Mouse (Mus musculus) forebrain, embryonic 13.5 days (tissue): ENCODE results near the gene Wwp2. TPM values are rescaled to one million over a fixed set of nuclear protein-coding genes. Genes with fewer than 3 reads are reported as not detected.

Experiments used
- ATAC-seq: fragments of 200-750 bp; cut with Nextera tagmentation; 2 replicates; pipeline ENCODE4 v1.8.0; 2017
- H3K27ac ChIP-seq: fragments of 300-500 bp; sonication (generic); 2 replicates; pipeline ENCODE4 v1.5.1; 2015; ENCODE audit warnings: inconsistent platforms, mild to moderate bottlenecking, moderate library complexity
- H3K27me3 ChIP-seq: fragments of 300-500 bp; sonication (generic); 2 replicates; pipeline ENCODE4 v1.6.1; 2015; ENCODE audit warnings: mild to moderate bottlenecking, inconsistent platforms
- H3K36me3 ChIP-seq: fragments of 300-500 bp; sonication (generic); 2 replicates; pipeline ENCODE4 v1.6.1; 2015; ENCODE audit warnings: mild to moderate bottlenecking, inconsistent platforms; ENCODE audit not compliant: poor library complexity, severe bottlenecking
- H3K4me1 ChIP-seq: fragments of 300-500 bp; sonication (generic); 2 replicates; pipeline ENCODE4 v1.6.1; 2015; ENCODE audit warnings: inconsistent platforms
- H3K4me2 ChIP-seq: fragments of 300-500 bp; sonication (generic); 2 replicates; pipeline ENCODE4 v1.6.1; 2015; ENCODE audit warnings: inconsistent platforms, mild to moderate bottlenecking, moderate library complexity
- H3K4me3 ChIP-seq: fragments of 300-500 bp; sonication (generic); 2 replicates; pipeline ENCODE4 v1.5.1; 2015; ENCODE audit warnings: mild to moderate bottlenecking, inconsistent platforms
- H3K9ac ChIP-seq: fragments of 300-500 bp; sonication (generic); 2 replicates; pipeline ENCODE4 v1.6.1; 2015; ENCODE audit warnings: mild to moderate bottlenecking, inconsistent platforms
- H3K9me3 ChIP-seq: fragments of 300-500 bp; sonication (generic); replicated peaks from 2 replicates; pipeline ENCODE4 v1.6.1; 2016; ENCODE audit warnings: inconsistent platforms
- WGBS: fragments of 180-500 bp; shearing (Covaris S2); methylation state at CpG from one replicate; pipeline ENCODE4 v1.1.7; 2015; 5-methylcytosine and 5-hydroxymethylcytosine counted together
- polyA plus RNA-seq: library from polyadenylated mRNA; unstranded; fragments of >200 nt; fragmentation: Nextera tagmentation; extraction: Ambion mirVana; gene quantifications from 2 replicates; pipeline ENCODE4 v1.2.1, GENCODE M21; 2015

The Wwp2 gene
- polyA plus RNA-seq, 1 experiment from 2014 or later: 40.8 TPM

GRCm38 (mm10) chr8:107437711-107438110 is 1.5 kb downstream of the Wwp2 start:
- no peak overlapping the region for H3K4me3 ChIP-seq
- no peak for ATAC-seq
- H3K4me1 ChIP-seq: peaks cover 16% of the 10 kb centered on the region
- H3K9ac ChIP-seq: no peak overlapping the region
- H3K4me2 ChIP-seq: no peak overlapping the region
- no peak overlapping the region for H3K27ac ChIP-seq
- 74% methylated on average over 2 of the region's 2 CpGs for WGBS
- H3K36me3 ChIP-seq: no peaks in the 10 kb centered on the region
- no peaks in the 10 kb centered on the region for H3K9me3 ChIP-seq
- H3K27me3 ChIP-seq: no peaks in the 10 kb centered on the region

GRCm38 (mm10) chr8:107439880-107440625 is 3.9 kb downstream of the Wwp2 start:
- no peak for ATAC-seq
- Histone ChIP-seq H3K36me3 (0 out of 2 replicates have a peak, but pooled peaks cover 3% of the 10 kb centered on the region), H3K4me1 (peaks cover 16% of the 10 kb centered on the region), H3K4me2 (no peak overlapping the region), H3K9ac (no peak overlapping the region), H3K27me3 (no peaks in the 10 kb centered on the region), H3K4me3 (no peak overlapping the region), H3K27ac (no peak overlapping the region), H3K9me3 (no peaks in the 10 kb centered on the region)
- 81% methylated on average over 3 of the region's 3 CpGs for WGBS

GRCm38 (mm10) chr8:107444626-107445025 is 8.5 kb downstream of the Wwp2 start:
- Histone ChIP-seq H3K27me3 (no peaks in the 10 kb centered on the region), H3K27ac (no peak overlapping the region), H3K4me3 (no peak overlapping the region), H3K9me3 (no peaks in the 10 kb centered on the region), H3K36me3 (0 out of 2 replicates have a peak, but pooled peaks cover 3% of the 10 kb centered on the region), H3K4me1 (0 out of 2 replicates have a peak, but pooled peaks cover 11% of the 10 kb centered on the region), H3K9ac (no peak overlapping the region), H3K4me2 (no peak overlapping the region)
- ATAC-seq: no peak
- WGBS: 78% methylated on average over 3 of the region's 3 CpGs

GRCm38 (mm10) chr8:107447713-107448112 is 11.5 kb downstream of the Wwp2 start:
- Histone ChIP-seq H3K4me2 (no peak overlapping the region), H3K9ac (no peak overlapping the region), H3K27me3 (no peaks in the 10 kb centered on the region), H3K9me3 (no peaks in the 10 kb centered on the region), H3K4me3 (no peak overlapping the region), H3K36me3 (0 out of 2 replicates have a peak, but pooled peaks cover 6% of the 10 kb centered on the region), H3K4me1 (0 out of 2 replicates have a peak, but pooled peaks cover 11% of the 10 kb centered on the region), H3K27ac (no peak overlapping the region; the same call in 1 of the 2 replicates)
- no peak for ATAC-seq

GRCm38 (mm10) chr8:107448382-107448889 is 12.3 kb downstream of the Wwp2 start:
- H3K27me3 ChIP-seq: no peaks in the 10 kb centered on the region
- H3K9ac ChIP-seq: no peak overlapping the region
- H3K4me2 ChIP-seq: no peak overlapping the region
- H3K4me3 ChIP-seq: no peak overlapping the region
- 0 out of 2 replicates have a peak, but pooled peaks cover 11% of the 10 kb centered on the region for H3K4me1 ChIP-seq
- no peak for ATAC-seq
- H3K9me3 ChIP-seq: no peaks in the 10 kb centered on the region
- H3K27ac ChIP-seq: no peak overlapping the region
- peaks cover 8% of the 10 kb centered on the region for H3K36me3 ChIP-seq
- 62% methylated on average over 4 of the region's 4 CpGs for WGBS

- no peak for ATAC-seq
- Histone ChIP-seq H3K9ac (no peak overlapping the region), H3K27me3 (no peaks in the 10 kb centered on the region), H3K4me2 (no peak overlapping the region), H3K27ac (no peak overlapping the region), H3K9me3 (no peaks in the 10 kb centered on the region), H3K4me1 (0 out of 2 replicates have a peak, but pooled peaks cover 11% of the 10 kb centered on the region), H3K36me3 (peaks cover 11% of the 10 kb centered on the region), H3K4me3 (no peak overlapping the region)
- WGBS: 34% methylated on average over 8 of the region's 8 CpGs
These were observed 13.0 kb downstream of the Wwp2 start for GRCm38 (mm10) chr8:107449130-107449529.

- Histone ChIP-seq H3K4me1 (0 out of 2 replicates have a peak, but pooled peaks cover 11% of the 10 kb centered on the region), H3K9me3 (no peaks in the 10 kb centered on the region), H3K36me3 (peaks cover 11% of the 10 kb centered on the region), H3K27me3 (no peaks in the 10 kb centered on the region), H3K4me3 (no peak overlapping the region), H3K9ac (no peak overlapping the region), H3K27ac (no peak overlapping the region), H3K4me2 (no peak overlapping the region)
- 80% methylated on average over 6 of the region's 6 CpGs for WGBS
- no peak for ATAC-seq
These were observed 13.5 kb downstream of the Wwp2 start for GRCm38 (mm10) chr8:107449655-107450054.

GRCm38 (mm10) chr8:107451414-107452066 is 15.4 kb downstream of the Wwp2 start:
- no peak overlapping the region for H3K9ac ChIP-seq
- 0 out of 2 replicates have a peak, but pooled peaks cover 11% of the 10 kb centered on the region for H3K4me1 ChIP-seq
- H3K9me3 ChIP-seq: no peaks in the 10 kb centered on the region
- no peak overlapping the region for H3K27ac ChIP-seq
- no peak for ATAC-seq
- 89% methylated on average over 13 of the region's 13 CpGs for WGBS
- H3K36me3 ChIP-seq: peaks cover 14% of the 10 kb centered on the region
- no peak overlapping the region for H3K4me2 ChIP-seq
- H3K4me3 ChIP-seq: no peak overlapping the region
- no peaks in the 10 kb centered on the region for H3K27me3 ChIP-seq

- 94% methylated on average over 11 of the region's 11 CpGs for WGBS
- Histone ChIP-seq H3K4me2 (no peak overlapping the region), H3K27me3 (no peaks in the 10 kb centered on the region), H3K27ac (no peak overlapping the region), H3K4me1 (0 out of 2 replicates have a peak, but pooled peaks cover 6% of the 10 kb centered on the region), H3K9me3 (no peaks in the 10 kb centered on the region), H3K9ac (no peak overlapping the region), H3K4me3 (no peak overlapping the region), H3K36me3 (peaks cover 25% of the 10 kb centered on the region)
- no peak for ATAC-seq
These were observed 17.2 kb downstream of the Wwp2 start for GRCm38 (mm10) chr8:107453386-107453785.

GRCm38 (mm10) chr8:107455268-107455667 is 19.1 kb downstream of the Wwp2 start:
- Histone ChIP-seq H3K27ac (no peak overlapping the region), H3K27me3 (no peaks in the 10 kb centered on the region), H3K4me3 (no peak overlapping the region), H3K4me2 (no peak overlapping the region), H3K36me3 (peaks cover 32% of the 10 kb centered on the region), H3K4me1 (no peaks in the 10 kb centered on the region), H3K9me3 (no peaks in the 10 kb centered on the region), H3K9ac (no peak overlapping the region)
- WGBS: 25% methylated on average over 3 of the region's 3 CpGs
- no peak for ATAC-seq

GRCm38 (mm10) chr8:107457725-107458124 is 21.6 kb downstream of the Wwp2 start:
- H3K4me3 ChIP-seq: no peak overlapping the region
- 85% methylated on average over 4 of the region's 4 CpGs for WGBS
- no peaks in the 10 kb centered on the region for H3K4me1 ChIP-seq
- peaks cover 44% of the 10 kb centered on the region for H3K36me3 ChIP-seq
- no peak for ATAC-seq
- no peaks in the 10 kb centered on the region for H3K9me3 ChIP-seq
- no peaks in the 10 kb centered on the region for H3K27me3 ChIP-seq
- H3K4me2 ChIP-seq: no peak overlapping the region
- no peak overlapping the region for H3K27ac ChIP-seq
- H3K9ac ChIP-seq: no peak overlapping the region

- WGBS: 92% methylated on average over 6 of the region's 6 CpGs
These were observed 22.1 kb downstream of the Wwp2 start for GRCm38 (mm10) chr8:107458281-107458680.

More at GRCm38 (mm10) chr8:107458281-107458680, 22.1 kb downstream of the Wwp2 start:
- no peak overlapping the region for H3K4me3 ChIP-seq
- H3K27ac ChIP-seq: no peak overlapping the region
- no peaks in the 10 kb centered on the region for H3K4me1 ChIP-seq
- no peak overlapping the region for H3K4me2 ChIP-seq
- ATAC-seq: no peak
- peaks cover 46% of the 10 kb centered on the region for H3K36me3 ChIP-seq
- H3K27me3 ChIP-seq: no peaks in the 10 kb centered on the region
- no peak overlapping the region for H3K9ac ChIP-seq
- no peaks in the 10 kb centered on the region for H3K9me3 ChIP-seq
